Comparison of ENCODE assay signal across 15 mouse cellular contexts in genomic region chr10:58221571-58221970, GRCm38 (mm10). TPM values are rescaled to one million over a fixed set of nuclear protein-coding genes. Genes with fewer than 3 reads are reported as not detected.
DNase-seq lines count a peak whose midpoint lies in the region.
"Not testable (repeated sequence)": the region's sequence is repeated elsewhere in the genome, so short reads cannot be mapped to it uniquely, and the experiment has no call there.
"Had no signal": no experiment of that assay in that cellular context is flagged by ENCODE, and none has a peak within 500 bp of the region (broad histone marks: within the 10 kb centered on the region; RNA-seq: fewer than 3 reads in every experiment).

No protein-coding gene starts in this region.

- DNase-seq in T-cell, adult 2 months (ENCODE audit: low spot score) = peak; percentile 41
- DNase-seq in cerebellum, adult 9-11 months = peak; percentile 31
- DNase-seq in heart, postnatal 10 days = peak; percentile 49 to 50
- peak; percentile 34 for DNase-seq in kidney, postnatal 14 days
- peak; percentile 56 to 62 for DNase-seq in spleen, postnatal 36 days (ENCODE audit: low spot score in 2 of 2)
- DNase-seq in testis, postnatal 14 days (ENCODE audit: low spot score) = peak; percentile 66

- intact Hi-C loops in heart, postnatal 10 days (cut with DNase I) = not testable (repeated sequence)

RNA-seq across cellular contexts. Expression of gene AW822073, which starts 3.2 kb away (rescaled TPM):
- not detected for total RNA-seq in heart, postnatal 10 days (2021)
- total RNA-seq: adrenal gland, postnatal 10 days; adrenal gland, postnatal 36 days; gastrocnemius, adult 8-10 months; gastrocnemius, postnatal 25 days; heart, adult 8-10 months; heart, postnatal 36 days; hindbrain, postnatal 0 days; MEL had no signal

RNA-seq across cellular contexts. Expression of gene Duxf3, which starts 10.9 kb away (rescaled TPM):
- not detected for total RNA-seq in heart, postnatal 10 days (2021)
- total RNA-seq: adrenal gland, postnatal 10 days; adrenal gland, postnatal 36 days; gastrocnemius, adult 8-10 months; gastrocnemius, postnatal 25 days; granulocyte monocyte progenitor cell, adult 5-6 weeks; heart, adult 8-10 months; heart, postnatal 36 days; hindbrain, postnatal 0 days; MEL had no signal

RNA-seq across cellular contexts. Expression of gene Gm4981, which starts 14.9 kb away (rescaled TPM):
- total RNA-seq in heart, postnatal 10 days (2021) = not detected
- total RNA-seq: adrenal gland, postnatal 10 days; adrenal gland, postnatal 36 days; gastrocnemius, adult 8-10 months; gastrocnemius, postnatal 25 days; granulocyte monocyte progenitor cell, adult 5-6 weeks; heart, adult 8-10 months; heart, postnatal 36 days; hindbrain, postnatal 0 days; MEL had no signal

RNA-seq across cellular contexts. Expression of gene Gcc2, which starts 33.7 kb away (rescaled TPM):
- 10 to 100 TPM; 22.8 to 30.6 TPM for total RNA-seq in heart, postnatal 10 days (2021)

Comparison
In these comparisons a context has a peak if more than half of its experiments do, and no peak if none do; other contexts are left out.
1. Peak in every context shown above with its lines: DNase-seq.